Mouse (Mus musculus) midbrain, embryonic 16.5 days (tissue): Measurements from ENCODE around the gene Trappc4. TPM values are rescaled to one million over a fixed set of nuclear protein-coding genes. Genes with fewer than 3 reads are reported as not detected.
A peak's percentile ranks its signal among the peaks of the same experiment; 100 is the strongest.

Source experiments
- ATAC-seq: fragments of 200-750 bp; cut with Nextera tagmentation; 2 replicates; pipeline ENCODE4 v1.8.0; 2017; ENCODE audit warnings: moderate TSS enrichment
- H3K27ac ChIP-seq: fragments of 300-500 bp; sonication (generic); 2 replicates; pipeline ENCODE4 v1.5.1; 2014; ENCODE audit warnings: mild to moderate bottlenecking, low read length, mixed read lengths
- H3K27me3 ChIP-seq: fragments of 300-500 bp; sonication (generic); 2 replicates; pipeline ENCODE4 v1.6.1; 2014; ENCODE audit warnings: low read depth, low read length, mixed read lengths; ENCODE audit not compliant: control insufficient read depth, insufficient read depth
- H3K36me3 ChIP-seq: fragments of 300-500 bp; sonication (generic); 2 replicates; pipeline ENCODE4 v1.6.1; 2014; ENCODE audit warnings: mild to moderate bottlenecking, low read length, moderate library complexity, mixed read lengths; ENCODE audit not compliant: control insufficient read depth, insufficient read depth
- H3K4me1 ChIP-seq: fragments of 300-500 bp; sonication (generic); 2 replicates; pipeline ENCODE4 v1.6.1; 2014; ENCODE audit warnings: mild to moderate bottlenecking, low read length, mixed read lengths; ENCODE audit not compliant: control insufficient read depth, insufficient read depth
- H3K4me2 ChIP-seq: fragments of 300-500 bp; sonication (generic); 2 replicates; pipeline ENCODE4 v1.6.1; 2014; ENCODE audit warnings: mild to moderate bottlenecking, low read length, mixed read lengths
- H3K4me3 ChIP-seq: fragments of 300-500 bp; sonication (generic); 2 replicates; pipeline ENCODE4 v1.5.1; 2014; ENCODE audit warnings: low read depth, mild to moderate bottlenecking, low read length, moderate library complexity, mixed read lengths
- H3K9ac ChIP-seq: fragments of 300-500 bp; sonication (generic); 2 replicates; pipeline ENCODE4 v1.6.1; 2014; ENCODE audit warnings: low read depth, low read length, mixed read lengths
- H3K9me3 ChIP-seq: fragments of 300-500 bp; sonication (generic); replicated peaks from 2 replicates; pipeline ENCODE4 v1.6.1; 2014; ENCODE audit warnings: mild to moderate bottlenecking, low read length, mixed read lengths; ENCODE audit not compliant: control insufficient read depth, poor library complexity, severe bottlenecking
- WGBS: fragments of 180-500 bp; shearing (Covaris S2); extraction: QIAGEN DNeasy Blood & Tissue Kit; methylation state at CpG from one replicate; pipeline ENCODE4 v1.1.7; 2014; 5-methylcytosine and 5-hydroxymethylcytosine counted together
- polyA plus RNA-seq: library from polyadenylated mRNA; unstranded; fragments of >200 nt; fragmentation: Nextera tagmentation; extraction: Ambion mirVana; gene quantifications from 2 replicates; pipeline ENCODE4 v1.2.1, GENCODE M21; 2015

Trappc4 gene
- polyA plus RNA-seq, 1 experiment from 2014 or later, result 330 TPM

- ATAC-seq, result no peak
- no peak overlapping the region for H3K27ac ChIP-seq
- 8% methylated on average over 4 of the region's 4 CpGs for WGBS
These were observed 9.3 kb downstream of the Trappc4 start for GRCm38 (mm10) chr9:44398087-44398486.

DNA sequence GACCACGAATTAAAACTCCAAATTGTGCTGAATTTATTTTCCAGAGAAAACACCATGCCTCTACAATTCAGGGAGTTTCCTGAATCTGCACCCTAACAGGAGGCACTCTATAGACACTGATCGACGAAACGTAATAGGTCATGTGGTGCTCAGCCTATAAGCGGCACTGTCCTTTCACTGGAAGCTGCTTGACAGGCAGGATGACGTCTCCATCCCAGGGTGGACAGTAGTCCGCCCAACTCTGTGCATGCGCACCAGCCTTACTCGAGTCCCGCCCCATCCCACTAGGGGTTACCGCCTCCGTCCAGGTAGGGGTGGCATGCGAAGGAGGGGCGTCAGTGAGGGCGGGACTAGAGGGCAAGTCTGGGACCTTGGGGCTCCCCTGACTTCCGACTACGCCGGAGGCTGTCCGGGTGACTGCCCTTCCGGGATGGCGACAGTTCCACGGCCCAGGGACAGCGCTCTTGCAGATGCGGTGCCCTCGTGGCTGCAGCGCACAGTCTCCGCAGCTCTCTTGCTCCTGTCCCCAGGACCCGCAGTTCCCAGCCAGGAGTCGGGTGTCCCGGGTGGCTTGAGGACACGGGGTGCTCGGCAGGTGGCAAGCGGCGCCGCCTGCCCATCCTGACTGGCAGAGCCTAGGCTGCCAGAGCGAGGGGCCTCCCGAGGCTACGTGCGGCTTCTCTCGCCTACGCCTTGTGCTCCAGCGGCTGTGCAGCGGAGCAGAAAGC is 10.6 kb downstream of the Trappc4 start, which contains the start of gene Slc37a4:
TSS of gene Slc37a4 (plus strand) at position 169 of the 728 bp plus-strand sequence.
- WGBS, result under 1% methylated on average over 43 of the region's 43 CpGs
- H3K9me3 ChIP-seq, result no peaks in the 10 kb centered on the region
- H3K4me3 ChIP-seq, result peak within 1 kb of the TSS; percentile 76
- no peaks in the 10 kb centered on the region for H3K27me3 ChIP-seq
- peak within 1 kb of the TSS; percentile 93 for H3K9ac ChIP-seq
- peak within 1 kb of the TSS; percentile 84 for H3K4me2 ChIP-seq
- peak within 1 kb of the TSS; percentile 90 for H3K27ac ChIP-seq
- peaks cover 9% of the 10 kb centered on the region for H3K36me3 ChIP-seq
- H3K4me1 ChIP-seq, result peaks cover 18% of the 10 kb centered on the region
- ATAC-seq, result peak; percentile 98

More at GRCm38 (mm10) chr9:44398087-44398486, 9.3 kb downstream of the Trappc4 start:
- Histone ChIP-seq H3K9ac (0 out of 2 replicates have a peak overlapping the region, but pooled peaks have one; percentile 13), H3K36me3 (peaks cover 17% of the 10 kb centered on the region), H3K4me2 (peak overlapping the region; percentile 84), H3K27me3 (no peaks in the 10 kb centered on the region), H3K9me3 (no peaks in the 10 kb centered on the region), H3K4me3 (peak overlapping the region; percentile 76), H3K4me1 (peaks cover 18% of the 10 kb centered on the region)

GRCm38 (mm10) chr9:44391466-44391865 is 15.9 kb downstream of the Trappc4 start:
- 0 out of 2 replicates have a peak, but pooled peaks have one; percentile 52 for ATAC-seq
- Histone ChIP-seq H3K4me3 (no peak overlapping the region), H3K4me2 (no peak overlapping the region), H3K27ac (no peak overlapping the region), H3K9ac (no peak overlapping the region), H3K4me1 (no peaks in the 10 kb centered on the region), H3K36me3 (peaks cover 33% of the 10 kb centered on the region), H3K27me3 (no peaks in the 10 kb centered on the region), H3K9me3 (no peaks in the 10 kb centered on the region)
- 40% methylated on average over 4 of the region's 4 CpGs for WGBS

GRCm38 (mm10) chr9:44389273-44389672 is 18.1 kb downstream of the Trappc4 start:
- no peaks in the 10 kb centered on the region for H3K9me3 ChIP-seq
- no peak overlapping the region for H3K27ac ChIP-seq
- no peak overlapping the region for H3K4me2 ChIP-seq
- H3K4me1 ChIP-seq, result no peaks in the 10 kb centered on the region
- H3K27me3 ChIP-seq, result no peaks in the 10 kb centered on the region
- ATAC-seq, result no peak
- H3K4me3 ChIP-seq, result no peak overlapping the region
- H3K36me3 ChIP-seq, result peaks cover 53% of the 10 kb centered on the region
- no peak overlapping the region for H3K9ac ChIP-seq
- WGBS, result 60% methylated on average over 8 of the region's 8 CpGs

DNA sequence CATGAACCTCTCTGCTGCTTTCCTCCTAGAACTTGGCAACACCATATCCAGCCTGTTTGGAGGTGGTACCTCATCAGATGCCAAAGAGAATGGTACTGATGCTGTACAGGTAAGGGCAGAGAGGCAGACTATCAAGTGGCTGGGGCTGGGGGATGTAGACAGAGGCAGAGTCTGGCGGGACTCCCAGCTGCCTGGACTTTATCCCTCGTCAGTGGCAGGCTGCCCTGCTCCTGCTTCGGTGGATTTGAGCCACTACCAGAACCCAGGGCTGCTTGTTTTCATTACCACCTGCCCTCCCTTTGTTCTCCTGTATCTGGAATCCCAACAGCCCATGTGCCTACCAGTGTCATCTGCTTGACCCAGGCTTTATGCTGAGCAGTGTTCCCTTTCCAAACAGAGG is 20.2 kb downstream of the Trappc4 start:
- H3K9me3 ChIP-seq, result no peaks in the 10 kb centered on the region
- no peaks in the 10 kb centered on the region for H3K27me3 ChIP-seq
- ATAC-seq, result no peak
- H3K4me2 ChIP-seq, result no peak overlapping the region
- H3K4me3 ChIP-seq, result no peak overlapping the region
- no peak overlapping the region for H3K9ac ChIP-seq
- 76% methylated on average over 3 of the region's 3 CpGs for WGBS
- H3K27ac ChIP-seq, result no peak overlapping the region
- H3K4me1 ChIP-seq, result no peaks in the 10 kb centered on the region
- H3K36me3 ChIP-seq, result peaks cover 62% of the 10 kb centered on the region

GRCm38 (mm10) chr9:44384596-44384995 is 22.8 kb downstream of the Trappc4 start:
- Histone ChIP-seq H3K36me3 (peaks cover 62% of the 10 kb centered on the region), H3K4me1 (peaks cover 12% of the 10 kb centered on the region), H3K9me3 (no peaks in the 10 kb centered on the region), H3K4me2 (no peak overlapping the region), H3K4me3 (no peak overlapping the region), H3K27ac (no peak overlapping the region), H3K9ac (no peak overlapping the region), H3K27me3 (no peaks in the 10 kb centered on the region)
- ATAC-seq, result no peak
- 91% methylated on average over 13 of the region's 13 CpGs for WGBS

DNA sequence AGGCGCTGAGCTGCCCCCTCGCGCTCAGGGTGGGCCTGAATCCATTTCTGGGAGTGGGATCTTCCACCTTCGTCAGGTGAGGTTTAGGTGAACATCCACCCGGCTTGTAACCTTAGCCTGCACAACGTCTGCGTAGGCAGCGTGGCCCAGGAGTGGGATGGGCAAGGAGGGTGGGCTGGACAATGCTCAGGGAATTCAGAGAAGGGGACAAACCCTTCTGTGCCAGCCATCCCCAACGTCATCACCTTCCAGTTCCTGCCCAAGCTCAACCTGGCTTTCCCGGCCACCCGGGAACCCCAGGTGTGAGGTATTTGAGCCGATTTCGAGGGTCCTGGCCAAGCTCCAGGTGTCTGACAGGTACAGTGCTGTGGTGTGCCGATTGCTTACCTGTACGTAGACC is 27.5 kb downstream of the Trappc4 start:
- H3K4me3 ChIP-seq, result peak overlapping the region; percentile 96
- peak overlapping the region; percentile 96 for H3K9ac ChIP-seq

GRCm38 (mm10) chr9:44379054-44379834 is 28.2 kb downstream of the Trappc4 start, which contains the start of gene Hyou1:
Gene Hyou1, plus strand, starts transcription at chr9:44379490.
- H3K27me3 ChIP-seq, result no peaks in the 10 kb centered on the region
- no peaks in the 10 kb centered on the region for H3K9me3 ChIP-seq
- peak within 1 kb of the TSS; percentile 97 for H3K4me2 ChIP-seq
- peak; percentile 98 for ATAC-seq
- H3K27ac ChIP-seq, result peak within 1 kb of the TSS; percentile 90
- H3K4me1 ChIP-seq, result peaks cover 17% of the 10 kb centered on the region
- peaks cover 15% of the 10 kb centered on the region for H3K36me3 ChIP-seq
- peak within 1 kb of the TSS; percentile 96 for H3K4me3 ChIP-seq
- WGBS, result under 1% methylated on average over 83 of the region's 83 CpGs
- H3K9ac ChIP-seq, result peak within 1 kb of the TSS; percentile 96

More for the DNA sequence above, 27.5 kb downstream of the Trappc4 start:
- peaks cover 17% of the 10 kb centered on the region for H3K4me1 ChIP-seq
- H3K9me3 ChIP-seq, result no peaks in the 10 kb centered on the region
- H3K36me3 ChIP-seq, result peaks cover 21% of the 10 kb centered on the region
- H3K4me2 ChIP-seq, result peak overlapping the region; percentile 97
- ATAC-seq, result peak; percentile 52
- WGBS, result 12% methylated on average over 15 of the region's 15 CpGs
- H3K27me3 ChIP-seq, result no peaks in the 10 kb centered on the region
- H3K27ac ChIP-seq, result peak overlapping the region; percentile 90
